9 mouse cellular contexts compared by ENCODE assay signal in the genomic region with DNA sequence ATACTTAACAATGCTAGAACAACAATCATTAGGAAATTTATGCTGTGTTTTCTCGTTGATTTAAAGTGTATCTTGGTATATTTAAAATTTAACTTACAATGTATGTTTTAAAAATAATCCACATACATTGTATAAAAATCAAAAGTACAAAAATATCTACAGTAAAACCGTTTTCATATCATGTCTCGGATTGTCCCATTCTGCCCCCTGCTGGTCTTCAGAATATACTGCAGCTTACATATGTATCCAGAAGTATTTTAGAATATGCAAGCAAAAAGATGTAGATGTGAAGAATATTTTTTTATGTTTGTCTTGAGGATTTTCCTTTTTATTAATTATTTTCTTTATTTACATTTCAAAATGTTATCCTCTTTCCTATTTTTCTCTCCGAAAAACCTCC. TPM values are rescaled to one million over a fixed set of nuclear protein-coding genes. Genes with fewer than 3 reads are reported as not detected.
DNase-seq lines count a peak whose midpoint lies in the region; ATAC-seq and TF ChIP-seq lines count a peak whose summit lies in the region.
"Had no signal": no experiment of that assay in that cellular context is flagged by ENCODE, and none has a peak within 500 bp of the region (broad histone marks: within the 10 kb centered on the region; RNA-seq: fewer than 3 reads in every experiment).

No protein-coding gene starts in this region.

- 32% methylated on average over 4 of the region's 4 CpGs for WGBS in heart, embryonic 12.5 days

- no peak overlapping the region for H3K4me3 ChIP-seq in layer of hippocampus, adult 2 months
- H3K4me3 ChIP-seq in heart, embryonic 12.5 days: no peak overlapping the region
- H3K4me3 ChIP-seq: stomach, embryonic 15.5 days had no signal

- H3K4me1 ChIP-seq in heart, embryonic 12.5 days (replicated peaks): no peaks in the 10 kb centered on the region
- H3K4me1 ChIP-seq: stomach, embryonic 15.5 days had no signal

- no peaks in the 10 kb centered on the region for H3K36me3 ChIP-seq in heart, embryonic 12.5 days
- H3K36me3 ChIP-seq: stomach, embryonic 15.5 days had no signal

- no peaks in the 10 kb centered on the region for H3K27me3 ChIP-seq in heart, embryonic 12.5 days (replicated peaks)
- H3K27me3 ChIP-seq: stomach, embryonic 15.5 days had no signal

- H3K9ac ChIP-seq in heart, embryonic 12.5 days: no peak overlapping the region
- H3K9ac ChIP-seq: stomach, embryonic 15.5 days had no signal

- peak; percentile 70 for ATAC-seq in CD4-positive, CD25-positive, alpha-beta regulatory T cell, adult 4 months
- no peak for ATAC-seq in heart, embryonic 12.5 days (ENCODE audit: insufficient number of reproducible peaks, low FRiP score)

- H3K27ac ChIP-seq in layer of hippocampus, adult 2 months: no peak overlapping the region
- no peak overlapping the region for H3K27ac ChIP-seq in heart, embryonic 12.5 days (ENCODE audit: poor library complexity, severe bottlenecking)
- H3K27ac ChIP-seq: stomach, embryonic 15.5 days had no signal

- no peaks in the 10 kb centered on the region for H3K9me3 ChIP-seq in heart, embryonic 12.5 days (replicated peaks)
- H3K9me3 ChIP-seq: stomach, embryonic 15.5 days had no signal

- H3K4me2 ChIP-seq in heart, embryonic 12.5 days: no peak overlapping the region
- H3K4me2 ChIP-seq: stomach, embryonic 15.5 days had no signal

- peak in 1 of 2 experiments; percentile 26 for DNase-seq in layer of hippocampus, adult 2 months (ENCODE audit: low spot score in 2 of 2)
- DNase-seq in layer of hippocampus, adult 8-10 months (ENCODE audit: low spot score in 2 of 2): no peak
- peak; percentile 27 for DNase-seq in R1 (ENCODE audit: low read depth, low spot score)
- DNase-seq in kidney, postnatal 10 days: peak; percentile 43
- peak; percentile 52 for DNase-seq in thymus, postnatal 4 days

- TF ChIP-seq CTCF in layer of hippocampus, adult 2 months (conservative IDR thresholded peaks at IDR 0.05): peak; percentile 92

RNA-seq across cellular contexts. Expression of a gene that starts 24.4 kb away (rescaled TPM):
- 1 to 10 TPM; 1.1 to 1.3 TPM for total RNA-seq in layer of hippocampus, adult 2 months (2021)
- total RNA-seq in layer of hippocampus, adult 8-10 months (2022): 1 to 10 TPM; 1.4 to 6.1 (median 2.7) TPM
- 100 to 1,000 TPM; 220 to 255 TPM for polyA plus RNA-seq in CD4-positive, CD25-positive, alpha-beta regulatory T cell, adult 4 months (2017; shearing (Covaris generic))
- polyA plus RNA-seq in heart, embryonic 12.5 days (2016; fragmentation: Nextera tagmentation; extraction: Ambion mirVana): 0.54 and 0.75 TPM in 2 replicates

RNA-seq across cellular contexts. Expression of a gene that starts 24.5 kb away (rescaled TPM):
- 10 to 100 TPM; 87.6 to 94.8 TPM for total RNA-seq in layer of hippocampus, adult 2 months (2021)
- 10 to 100 TPM; 87.1 to 94.7 (median 90.9) TPM for total RNA-seq in layer of hippocampus, adult 8-10 months (2022)
- polyA plus RNA-seq in CD4-positive, CD25-positive, alpha-beta regulatory T cell, adult 4 months (2017; shearing (Covaris generic)): 10 to 100 TPM; 21.2 to 22.9 TPM
- 14.8 and 16.4 TPM in 2 replicates for polyA plus RNA-seq in heart, embryonic 12.5 days (2016; fragmentation: Nextera tagmentation; extraction: Ambion mirVana)

RNA-seq across cellular contexts. Expression of a gene that starts 26.1 kb away (rescaled TPM):
- not detected for total RNA-seq in layer of hippocampus, adult 2 months (2021)
- total RNA-seq in layer of hippocampus, adult 8-10 months (2022): not detected
- polyA plus RNA-seq in CD4-positive, CD25-positive, alpha-beta regulatory T cell, adult 4 months (2017; shearing (Covaris generic)): 1 to 10 TPM in 1 of 2 experiments, not detected in 1; 1.0 TPM
- polyA plus RNA-seq in heart, embryonic 12.5 days (2016; fragmentation: Nextera tagmentation; extraction: Ambion mirVana): not detected in 2 replicates
- polyA plus RNA-seq: liver, embryonic 16.5 days; stomach, embryonic 15.5 days had no signal

RNA-seq across cellular contexts. Expression of a gene that starts 36.7 kb away (rescaled TPM):
- total RNA-seq in layer of hippocampus, adult 2 months (2021): not detected
- total RNA-seq in layer of hippocampus, adult 8-10 months (2022): not detected
- polyA plus RNA-seq in CD4-positive, CD25-positive, alpha-beta regulatory T cell, adult 4 months (2017; shearing (Covaris generic)): under 1 TPM; 0.33 to 0.44 TPM
- not detected in 2 replicates for polyA plus RNA-seq in heart, embryonic 12.5 days (2016; fragmentation: Nextera tagmentation; extraction: Ambion mirVana)
- polyA plus RNA-seq: liver, embryonic 16.5 days; stomach, embryonic 15.5 days had no signal

RNA-seq across cellular contexts. Expression of a gene that starts 55.0 kb away (rescaled TPM):
- total RNA-seq in layer of hippocampus, adult 2 months (2021): 1 to 10 TPM; 3.1 to 4.1 TPM
- total RNA-seq in layer of hippocampus, adult 8-10 months (2022): 1 to 10 TPM; 4.0 to 4.9 (median 4.6) TPM
- polyA plus RNA-seq in CD4-positive, CD25-positive, alpha-beta regulatory T cell, adult 4 months (2017; shearing (Covaris generic)): 1 to 10 TPM; 2.9 to 3.4 TPM
- polyA plus RNA-seq in heart, embryonic 12.5 days (2016; fragmentation: Nextera tagmentation; extraction: Ambion mirVana): 0.69 and 1.2 TPM in 2 replicates

Comparison
In these comparisons a context has a peak if more than half of its experiments do, and no peak if none do; other contexts are left out.
1. DNase-seq: peak in R1 (single experiment), kidney, postnatal 10 days (single experiment) and thymus, postnatal 4 days (single experiment); none in layer of hippocampus, adult 8-10 months (0 of 2).